Mouse (Mus musculus) neural tube, embryonic 14.5 days (tissue): ENCODE measurements around the gene Tmco3. TPM values are rescaled to one million over a fixed set of nuclear protein-coding genes. Genes with fewer than 3 reads are reported as not detected.
"Not testable (repeated sequence)": the region's sequence is repeated elsewhere in the genome, so short reads cannot be mapped to it uniquely, and the experiment has no call there.

Experiments
- ATAC-seq: fragments of 200-750 bp; cut with Nextera tagmentation; 2 replicates; pipeline ENCODE4 v1.8.0; 2017; ENCODE audit warnings: low read depth, mild to moderate bottlenecking, moderate TSS enrichment, moderate library complexity
- H3K27ac ChIP-seq: fragments of 300-500 bp; sonication (generic); 2 replicates; pipeline ENCODE4 v1.5.1; 2014; ENCODE audit warnings: low read depth, mild to moderate bottlenecking, control low read depth, low read length, moderate library complexity, mixed read lengths
- H3K27me3 ChIP-seq: fragments of 300-500 bp; sonication (generic); 2 replicates; pipeline ENCODE4 v1.6.1; 2014; ENCODE audit warnings: low read length; ENCODE audit not compliant: control insufficient read depth, insufficient read depth
- H3K36me3 ChIP-seq: fragments of 300-500 bp; sonication (generic); 2 replicates; pipeline ENCODE4 v1.6.1; 2014; ENCODE audit warnings: low read length, mixed read lengths; ENCODE audit not compliant: control insufficient read depth, insufficient read depth
- H3K4me1 ChIP-seq: fragments of 300-500 bp; sonication (generic); 2 replicates; pipeline ENCODE4 v1.6.1; 2014; ENCODE audit warnings: low read length; ENCODE audit not compliant: control insufficient read depth, insufficient read depth
- H3K4me2 ChIP-seq: fragments of 300-500 bp; sonication (generic); 2 replicates; pipeline ENCODE4 v1.6.1; 2014; ENCODE audit warnings: mild to moderate bottlenecking, low read depth, low read length, control low read depth
- H3K4me3 ChIP-seq: fragments of 300-500 bp; sonication (generic); 2 replicates; pipeline ENCODE4 v1.5.1; 2014; ENCODE audit warnings: low read depth, low read length, control low read depth, mixed read lengths
- H3K9ac ChIP-seq: fragments of 300-500 bp; sonication (generic); replicated peaks from 2 replicates; pipeline ENCODE4 v1.6.1; 2014; ENCODE audit warnings: low read depth, mild to moderate bottlenecking, control low read depth, low read length, mixed read lengths
- H3K9me3 ChIP-seq: fragments of 300-500 bp; sonication (generic); 2 replicates; pipeline ENCODE4 v1.6.1; 2016; ENCODE audit warnings: low read length; ENCODE audit not compliant: control insufficient read depth
- WGBS: fragments of 180-500 bp; shearing (Covaris S2); extraction: QIAGEN DNeasy Blood & Tissue Kit; methylation state at CpG from one replicate; pipeline ENCODE4 v1.1.7; 2014; 5-methylcytosine and 5-hydroxymethylcytosine counted together
- polyA plus RNA-seq: library from polyadenylated mRNA; unstranded; fragments of >200 nt; fragmentation: Nextera tagmentation; extraction: Ambion mirVana; gene quantifications from 2 replicates; pipeline ENCODE4 v1.2.1, GENCODE M21; 2014

Gene Tmco3
- polyA plus RNA-seq, 1 experiment from 2014 or later, result 47.8 TPM

DNA sequence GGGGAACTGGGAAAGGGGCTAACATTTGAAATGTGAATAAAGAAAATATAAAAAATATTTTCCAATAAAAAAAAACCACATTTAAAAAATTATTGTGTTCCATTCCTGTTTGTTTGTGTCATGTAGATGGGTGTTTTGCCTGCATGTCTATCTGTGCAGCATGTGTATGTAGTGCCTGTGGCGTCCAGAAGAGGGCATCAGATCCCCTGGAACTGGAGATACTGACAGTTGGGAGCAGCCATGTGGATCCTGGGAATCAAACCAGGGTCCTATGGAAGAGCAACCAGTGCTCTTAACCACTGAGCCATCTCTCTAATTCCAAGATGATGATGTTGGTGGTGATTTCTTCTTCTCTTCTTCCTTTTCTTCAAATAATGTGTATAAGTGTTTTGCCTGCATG, 46.7 kb downstream of the Tmco3 start:
- Histone ChIP-seq H3K4me3 (no peak overlapping the region), H3K27ac (no peak overlapping the region), H3K36me3 (no peaks in the 10 kb centered on the region), H3K9me3 (no peaks in the 10 kb centered on the region), H3K4me2 (no peak overlapping the region), H3K4me1 (peaks cover 2% of the 10 kb centered on the region; the same call in 1 of the 2 replicates), H3K9ac (no peak overlapping the region), H3K27me3 (0 out of 2 replicates have a peak, but pooled peaks cover 3% of the 10 kb centered on the region)
- ATAC-seq, result no peak
- WGBS, result 41% methylated on average over 1 of the region's 1 CpGs

DNA sequence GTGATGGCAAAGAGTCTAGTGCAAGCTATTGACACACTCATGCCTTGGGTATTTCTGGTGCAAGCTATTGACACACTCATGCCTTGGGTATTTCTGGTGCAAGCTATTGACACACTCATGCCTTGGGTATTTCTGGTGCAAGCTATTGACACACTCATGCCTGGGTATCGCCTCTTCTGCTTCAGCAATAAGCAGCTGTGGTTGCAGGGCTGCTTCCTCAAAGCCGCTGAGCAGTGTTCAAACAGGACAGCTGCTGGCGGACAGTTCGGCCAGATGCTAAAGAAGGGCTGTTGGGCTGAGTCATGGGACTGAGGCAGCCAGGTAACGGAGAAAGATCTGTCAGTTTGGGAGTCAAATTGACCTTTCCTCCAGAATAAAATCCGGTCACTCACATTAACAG, 49.3 kb downstream of the Tmco3 start:
- H3K27me3 ChIP-seq, H3K9ac ChIP-seq, H3K4me1 ChIP-seq, H3K9me3 ChIP-seq, H3K27ac ChIP-seq, H3K4me2 ChIP-seq, ATAC-seq, H3K4me3 ChIP-seq, H3K36me3 ChIP-seq: not testable (repeated sequence)
- 95% methylated on average over 6 of the region's 6 CpGs for WGBS

GRCm38 (mm10) chr8:13337678-13338077, 49.7 kb downstream of the Tmco3 start:
- 0 out of 2 replicates have a peak overlapping the region, but pooled peaks have one; percentile 75 for H3K27ac ChIP-seq

DNA sequence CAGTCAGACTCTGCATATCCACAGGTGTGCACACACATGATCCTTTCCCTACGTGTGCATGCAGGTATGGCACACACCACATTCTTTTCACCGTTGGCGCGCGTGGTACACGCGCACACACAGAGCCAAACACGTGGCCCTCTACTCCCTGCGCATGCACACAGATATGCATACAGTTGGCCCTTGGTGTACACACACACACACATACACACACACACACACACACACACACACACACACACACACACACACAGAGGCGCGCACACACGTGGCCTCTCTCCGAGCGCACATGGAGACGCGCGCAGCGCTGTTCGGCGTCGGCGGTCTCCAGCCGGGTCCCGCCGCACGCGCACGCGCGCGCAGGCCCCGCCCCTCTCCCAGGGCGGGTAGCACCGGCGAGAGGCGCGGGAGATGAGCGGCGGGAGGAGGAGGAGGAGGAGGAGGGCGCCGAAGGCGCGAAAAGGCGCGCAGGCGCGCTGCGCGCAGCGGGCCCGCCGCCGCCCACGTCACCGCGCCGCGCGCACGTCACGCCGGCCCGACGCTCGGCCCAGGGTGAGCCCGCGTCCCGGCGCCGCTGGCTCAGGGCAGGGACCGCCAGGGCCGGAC, 50.4 kb downstream of the Tmco3 start, which contains the start of gene Tfdp1:
Gene Tfdp1, plus strand, starts transcription at position 497 of the 606 bp plus-strand sequence.
- peaks cover 8% of the 10 kb centered on the region; the same call in 1 of the 2 replicates for H3K4me1 ChIP-seq
- peak within 1 kb of the TSS; percentile 86 for H3K4me2 ChIP-seq
- H3K9ac ChIP-seq, result peak within 1 kb of the TSS; percentile 92
- peaks cover 3% of the 10 kb centered on the region; the same call in 1 of the 2 replicates for H3K36me3 ChIP-seq
- 0 out of 2 replicates have a peak, but pooled peaks cover 3% of the 10 kb centered on the region for H3K27me3 ChIP-seq
- WGBS, result 1% methylated on average over 35 of the region's 72 CpGs
- H3K4me3 ChIP-seq, result peak within 1 kb of the TSS; percentile 81
- H3K9me3 ChIP-seq, result no peaks in the 10 kb centered on the region
- H3K27ac ChIP-seq, result peak within 1 kb of the TSS; percentile 75
- ATAC-seq, result peak; percentile 94

More at GRCm38 (mm10) chr8:13337678-13338077, 49.7 kb downstream of the Tmco3 start:
- H3K27me3 ChIP-seq, result 0 out of 2 replicates have a peak, but pooled peaks cover 3% of the 10 kb centered on the region
- no peak overlapping the region for H3K9ac ChIP-seq
- peak; percentile 6; the same call in 1 of the 2 replicates for ATAC-seq
- H3K4me2 ChIP-seq, result peak overlapping the region; percentile 86
- H3K9me3 ChIP-seq, result no peaks in the 10 kb centered on the region
- H3K36me3 ChIP-seq, result no peaks in the 10 kb centered on the region; the same call in 1 of the 2 replicates
- 79% methylated on average over 3 of the region's 3 CpGs for WGBS
- H3K4me3 ChIP-seq, result no peak overlapping the region
- peaks cover 8% of the 10 kb centered on the region; the same call in 1 of the 2 replicates for H3K4me1 ChIP-seq

- Histone ChIP-seq H3K36me3 (peaks cover 3% of the 10 kb centered on the region; the same call in 1 of the 2 replicates), H3K4me1 (peaks cover 8% of the 10 kb centered on the region; the same call in 1 of the 2 replicates), H3K27ac (peak overlapping the region; percentile 75), H3K9me3 (no peaks in the 10 kb centered on the region), H3K4me3 (peak overlapping the region; percentile 81), H3K27me3 (0 out of 2 replicates have a peak, but pooled peaks cover 3% of the 10 kb centered on the region), H3K4me2 (peak overlapping the region; percentile 86), H3K9ac (peak overlapping the region; percentile 92)
- WGBS, result 0% methylated on average over 21 of the region's 70 CpGs
- ATAC-seq, result peak; percentile 54
Measured at GRCm38 (mm10) chr8:13338901-13339645, 51.1 kb downstream of the Tmco3 start.

GRCm38 (mm10) chr8:13339646-13339990, 51.6 kb downstream of the Tmco3 start:
- no peak for ATAC-seq
- Histone ChIP-seq H3K9me3 (no peaks in the 10 kb centered on the region), H3K4me1 (peaks cover 8% of the 10 kb centered on the region; the same call in 1 of the 2 replicates), H3K4me2 (peak overlapping the region; percentile 86), H3K36me3 (peaks cover 6% of the 10 kb centered on the region), H3K27ac (peak overlapping the region; percentile 75; the same call in 1 of the 2 replicates), H3K9ac (peak overlapping the region; percentile 92; the same call in 1 of the 2 replicates), H3K27me3 (0 out of 2 replicates have a peak, but pooled peaks cover 3% of the 10 kb centered on the region), H3K4me3 (peak overlapping the region; percentile 81)
- 6% methylated on average over 11 of the region's 11 CpGs for WGBS

DNA sequence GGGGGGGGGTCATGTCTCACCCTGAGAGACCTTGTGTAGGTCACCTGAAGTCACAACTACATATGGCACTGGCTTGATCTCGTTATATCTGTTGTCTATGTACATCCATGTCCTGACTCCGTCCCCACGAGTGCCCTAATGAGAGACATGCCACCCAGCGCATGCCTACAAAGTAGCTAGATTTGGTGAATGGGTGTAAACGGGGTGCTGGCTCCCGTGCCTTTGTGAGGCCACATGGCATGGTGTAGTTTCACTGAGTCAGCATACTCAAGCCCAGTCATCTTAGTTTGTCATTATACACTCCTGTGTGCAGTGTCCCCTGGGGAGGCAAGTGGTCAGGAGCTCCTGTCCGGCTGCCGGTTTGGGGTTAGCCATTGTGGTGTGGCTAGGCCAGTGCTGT, 52.7 kb downstream of the Tmco3 start:
- Histone ChIP-seq H3K4me3 (no peak overlapping the region), H3K27ac (no peak overlapping the region), H3K4me1 (peaks cover 8% of the 10 kb centered on the region; the same call in 1 of the 2 replicates), H3K36me3 (peaks cover 14% of the 10 kb centered on the region), H3K27me3 (0 out of 2 replicates have a peak, but pooled peaks cover 3% of the 10 kb centered on the region), H3K9me3 (no peaks in the 10 kb centered on the region), H3K4me2 (no peak overlapping the region), H3K9ac (no peak overlapping the region)
- ATAC-seq, result no peak
- 92% methylated on average over 8 of the region's 8 CpGs for WGBS

DNA sequence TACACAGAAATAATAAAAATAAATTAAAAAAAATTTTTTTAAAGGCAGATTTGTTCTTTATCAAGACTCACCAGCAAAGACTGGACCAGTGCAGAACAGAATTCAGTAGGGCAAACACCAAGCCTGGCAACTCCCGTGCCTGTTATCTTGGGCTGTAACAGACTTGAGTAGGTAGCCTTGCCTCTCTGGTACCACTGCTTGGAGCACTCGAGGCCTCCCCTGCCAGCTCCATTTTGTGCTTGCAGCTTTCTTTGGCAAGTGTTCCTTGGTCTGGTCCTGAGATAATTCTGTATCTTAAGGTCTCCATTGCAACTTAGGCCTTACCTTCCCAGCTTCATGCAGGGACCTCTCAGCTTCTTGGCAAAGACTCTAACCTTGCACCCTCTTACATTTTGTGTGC, 54.4 kb downstream of the Tmco3 start:
- no peak overlapping the region for H3K4me3 ChIP-seq
- H3K4me1 ChIP-seq, result peaks cover 8% of the 10 kb centered on the region; the same call in 1 of the 2 replicates
- H3K4me2 ChIP-seq, result no peak overlapping the region
- H3K27me3 ChIP-seq, result 0 out of 2 replicates have a peak, but pooled peaks cover 3% of the 10 kb centered on the region
- ATAC-seq, result no peak
- WGBS, result 95% methylated on average over 2 of the region's 2 CpGs
- H3K9me3 ChIP-seq, result no peaks in the 10 kb centered on the region
- H3K27ac ChIP-seq, result no peak overlapping the region
- no peak overlapping the region for H3K9ac ChIP-seq
- peaks cover 27% of the 10 kb centered on the region for H3K36me3 ChIP-seq
